Mouse (Mus musculus): ENCODE results near the gene Hgd. TPM values are rescaled to one million over a fixed set of nuclear protein-coding genes. Genes with fewer than 3 reads are reported as not detected.
A peak's percentile ranks its signal among the peaks of the same experiment; 100 is the strongest.

The Hgd gene
- not detected in 2 replicates for total RNA-seq (2015; ENCODE audit: low replicate concordance)
- not detected in 2 replicates for total RNA-seq (2017; ENCODE audit: low replicate concordance)

DNA sequence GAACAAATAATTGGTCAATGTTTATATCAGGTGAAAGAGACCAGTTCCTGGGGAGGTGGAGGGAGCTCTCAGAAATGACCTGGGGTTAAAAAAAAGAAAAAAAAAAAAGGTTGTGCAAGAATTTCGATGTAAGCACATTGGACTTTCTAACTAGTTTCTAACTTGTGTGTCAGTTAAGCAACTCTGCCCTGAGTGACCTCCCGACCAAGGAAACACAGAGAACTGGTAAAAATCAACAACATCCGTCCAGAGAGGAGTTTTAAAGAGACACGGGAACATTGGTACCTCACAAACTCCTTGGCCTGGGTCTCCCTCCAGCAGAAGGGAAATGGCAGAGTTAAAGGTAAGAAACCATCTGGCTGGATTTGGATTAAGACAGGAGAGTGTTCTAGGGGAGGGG, at the start of gene Hgd:
Hgd (plus strand) TSS at position 160 of the 400 bp plus-strand sequence.
- ATAC-seq (replicated peaks; ENCODE audit: low FRiP score, poor library complexity, severe bottlenecking), result no peak

DNA sequence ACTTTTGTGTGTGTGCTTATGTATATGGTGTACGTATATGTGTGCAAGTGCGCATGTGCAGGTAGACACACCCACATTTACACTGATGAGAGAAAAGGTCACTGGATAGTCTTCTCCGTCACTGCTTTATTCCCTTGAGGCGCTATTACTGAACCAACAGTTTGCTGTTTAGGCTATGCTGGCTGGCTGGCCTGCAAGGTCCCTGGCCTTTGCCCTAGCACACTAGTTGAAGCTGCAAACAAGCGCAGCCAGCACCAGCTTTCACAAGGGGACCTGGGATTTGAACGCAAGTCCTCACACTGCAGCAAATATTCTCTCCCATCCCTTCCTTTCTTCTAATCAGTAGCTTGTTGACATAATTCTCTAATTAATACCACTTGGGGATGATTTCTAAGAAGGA, 49.8 kb upstream of the Hgd start:
- ATAC-seq (replicated peaks; ENCODE audit: low FRiP score, poor library complexity, severe bottlenecking), result no peak

DNA sequence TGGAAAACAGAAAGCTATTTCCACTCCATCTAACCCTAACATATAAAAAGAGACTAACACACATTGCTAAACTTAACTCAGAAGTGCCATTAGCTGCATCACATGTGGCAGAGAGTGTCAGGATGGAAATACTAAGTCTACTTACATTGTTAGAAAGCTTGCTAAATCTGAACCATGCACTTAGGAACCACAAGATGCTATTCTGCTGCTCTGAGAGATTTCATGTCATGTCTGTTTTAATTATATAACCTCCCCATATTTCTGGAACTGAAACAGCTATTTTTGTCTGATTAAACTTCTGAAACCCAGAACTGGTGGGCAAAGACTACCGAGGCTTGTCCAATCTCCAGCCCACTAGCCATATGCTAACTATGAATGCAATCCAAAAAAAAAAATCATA, 47.9 kb upstream of the Hgd start:
- no peak for ATAC-seq (replicated peaks; ENCODE audit: low FRiP score, poor library complexity, severe bottlenecking)

DNA sequence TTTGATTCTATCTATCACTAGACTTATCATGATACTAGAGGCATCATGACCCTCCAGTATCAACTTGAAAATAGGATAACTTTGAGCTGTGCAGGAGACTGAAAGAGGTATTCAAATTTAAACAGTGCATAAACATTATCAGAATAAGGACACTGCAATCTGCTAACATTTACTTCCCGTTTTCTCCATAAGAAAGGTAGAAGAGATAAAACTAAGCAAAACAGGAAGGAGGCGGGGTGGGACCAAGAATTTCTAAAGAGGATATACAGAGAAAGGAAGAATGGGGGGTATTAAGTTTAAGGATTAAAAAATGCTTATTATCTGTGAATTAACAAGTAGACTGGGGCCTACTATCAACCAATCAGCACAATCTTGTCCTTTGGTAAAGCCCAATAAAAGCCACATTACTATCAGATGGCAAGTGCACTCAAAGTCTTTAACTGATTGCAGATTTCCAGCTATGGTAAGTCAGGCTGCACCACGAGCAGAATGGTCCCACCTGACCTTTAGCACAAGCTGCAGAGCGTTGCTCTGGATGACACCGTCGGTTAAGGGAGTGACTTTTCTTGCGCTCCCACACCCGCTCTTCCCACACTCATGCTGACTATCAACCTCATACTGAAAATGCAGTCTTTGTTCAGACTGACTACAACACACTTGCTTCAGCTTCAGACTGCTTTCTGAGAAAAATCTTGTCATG, 46.4 kb upstream of the Hgd start:
- ATAC-seq (replicated peaks; ENCODE audit: low FRiP score, poor library complexity, severe bottlenecking), result no peak

DNA sequence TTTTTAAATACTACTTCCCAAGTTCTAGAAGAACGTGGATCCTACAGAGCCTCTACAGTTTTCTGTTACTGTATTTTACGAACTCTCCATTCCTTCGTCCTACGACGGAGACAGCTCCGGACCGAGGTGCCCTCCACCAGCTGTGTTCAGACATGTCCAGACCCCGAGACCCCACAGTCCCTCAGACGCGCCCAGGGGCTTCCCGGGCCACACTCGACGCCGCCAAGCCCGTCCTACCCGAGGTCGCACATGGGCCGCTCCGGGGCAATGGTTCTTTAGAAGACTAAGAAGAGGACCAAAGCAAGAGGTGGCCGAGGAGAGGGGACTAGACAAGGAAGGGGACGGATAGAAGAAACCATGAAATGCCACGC, 40.7 kb upstream of the Hgd start:
- ATAC-seq (replicated peaks; ENCODE audit: low FRiP score, poor library complexity, severe bottlenecking), result peak; percentile 64

- peak; percentile 99 for ATAC-seq (replicated peaks; ENCODE audit: low FRiP score, poor library complexity, severe bottlenecking)
Measured at GRCm38 (mm10) chr16:37539611-37540580, 40.1 kb upstream of the Hgd start, which contains the start of the genes Gtf2e1 and Rabl3. Gene Gtf2e1, minus strand, starts transcription at chr16:37539789. Gene Rabl3, plus strand, starts transcription at chr16:37539885.

DNA sequence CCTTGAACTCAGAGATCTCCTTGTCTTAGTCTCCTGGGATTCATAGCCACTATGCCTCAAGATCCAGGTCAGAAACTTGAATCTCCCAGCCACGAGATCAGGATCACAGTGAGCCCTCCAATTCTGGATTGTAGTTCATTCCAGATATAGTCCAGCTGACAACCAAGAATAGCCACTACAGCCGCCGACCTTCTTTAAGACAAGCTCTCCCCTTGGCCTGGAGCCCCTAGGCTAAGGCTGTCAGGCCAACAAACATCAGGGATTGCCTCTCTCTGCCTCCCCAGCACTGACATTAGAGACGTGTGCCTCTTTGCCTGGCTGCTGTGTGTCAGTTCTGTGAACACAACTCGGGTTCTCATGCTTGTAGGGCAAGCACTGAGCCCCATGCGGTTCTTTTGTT, 39.2 kb upstream of the Hgd start:
- no peak for ATAC-seq (replicated peaks; ENCODE audit: low FRiP score, poor library complexity, severe bottlenecking)

DNA sequence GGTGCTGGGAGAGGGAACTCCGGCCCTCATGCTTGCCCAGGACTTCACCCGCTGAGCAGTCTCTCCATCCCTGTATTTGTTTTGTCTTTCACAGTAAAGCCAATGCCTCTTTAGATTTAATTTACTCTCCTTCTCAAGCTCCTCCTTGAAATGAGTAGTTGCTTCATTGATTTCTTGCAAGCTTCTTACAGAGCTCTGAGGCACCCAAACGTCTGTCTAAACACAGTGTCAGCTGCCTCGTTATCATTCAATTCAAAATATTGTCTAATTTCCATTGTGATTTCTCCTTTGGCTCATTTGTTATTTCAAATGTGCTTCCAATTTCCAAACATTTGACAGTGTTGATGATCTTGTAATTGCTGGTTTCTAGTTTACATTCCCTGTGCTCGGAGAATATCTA, 33.6 kb upstream of the Hgd start:
- no peak for ATAC-seq (replicated peaks; ENCODE audit: low FRiP score, poor library complexity, severe bottlenecking)

- ATAC-seq (replicated peaks; ENCODE audit: low FRiP score, poor library complexity, severe bottlenecking), result no peak
Measured at GRCm38 (mm10) chr16:37550266-37550665, 29.7 kb upstream of the Hgd start.

GRCm38 (mm10) chr16:37550981-37551380, 29.0 kb upstream of the Hgd start:
- no peak for ATAC-seq (replicated peaks; ENCODE audit: low FRiP score, poor library complexity, severe bottlenecking)

DNA sequence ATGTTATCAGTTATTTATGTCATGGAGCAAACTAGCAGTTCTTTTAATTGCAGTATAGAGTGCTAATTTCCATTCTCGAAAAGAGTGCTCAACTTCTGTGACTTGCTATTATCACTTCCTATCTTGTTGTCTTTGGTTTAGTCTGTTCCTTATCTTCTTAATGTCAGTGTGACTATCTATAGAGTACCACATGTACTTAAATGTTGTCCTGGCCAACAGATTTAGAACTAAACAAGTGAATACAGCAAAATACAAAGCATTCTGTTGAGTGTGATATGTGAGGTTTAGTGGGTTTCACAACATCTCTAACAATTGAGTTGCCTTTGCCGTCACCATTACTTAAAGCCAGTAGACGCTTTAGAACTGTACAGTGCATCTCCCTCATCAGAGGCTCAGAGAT, 27.1 kb upstream of the Hgd start:
- no peak for ATAC-seq (replicated peaks; ENCODE audit: low FRiP score, poor library complexity, severe bottlenecking)

DNA sequence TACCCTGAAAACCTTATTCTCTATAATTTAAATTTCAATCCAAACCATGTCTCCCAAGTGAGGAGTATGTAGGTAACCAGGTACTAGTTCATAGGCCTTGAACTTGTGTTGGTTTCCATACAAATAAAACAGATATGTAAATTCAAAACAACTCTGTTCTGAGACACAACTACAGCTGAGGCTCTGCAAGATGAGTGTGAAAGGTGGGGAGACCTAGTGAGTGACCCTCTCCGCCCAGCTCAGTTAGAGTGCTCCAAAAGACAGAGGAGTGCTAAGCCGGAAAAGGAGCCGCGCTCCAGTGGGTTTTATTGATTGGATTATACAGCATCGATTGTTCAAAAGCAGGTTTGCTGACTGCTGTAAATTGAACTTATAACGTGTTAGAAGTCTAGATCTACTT, 17.5 kb upstream of the Hgd start:
- no peak for ATAC-seq (replicated peaks; ENCODE audit: low FRiP score, poor library complexity, severe bottlenecking)

DNA sequence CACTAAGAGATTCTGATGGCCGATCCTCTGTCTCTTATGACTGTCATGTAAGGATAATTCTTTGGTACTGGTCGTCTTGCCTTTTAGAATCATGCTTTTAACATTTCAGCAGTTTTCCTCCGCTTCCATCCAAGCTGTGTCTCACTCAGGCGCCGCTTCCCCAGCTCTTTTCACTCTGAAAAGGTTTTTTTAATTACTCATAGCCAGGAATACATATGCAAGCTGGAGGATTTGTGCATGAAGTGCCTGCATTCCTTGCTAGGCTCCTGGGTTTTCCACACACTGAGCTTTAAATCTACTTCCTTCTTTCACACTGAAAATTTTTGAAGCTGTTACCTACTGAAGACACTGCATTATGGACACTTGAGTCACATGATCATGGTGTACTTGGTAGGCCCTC, 17.0 kb upstream of the Hgd start:
- no peak for ATAC-seq (replicated peaks; ENCODE audit: low FRiP score, poor library complexity, severe bottlenecking)

GRCm38 (mm10) chr16:37565117-37565516, 14.8 kb upstream of the Hgd start:
- ATAC-seq (replicated peaks; ENCODE audit: low FRiP score, poor library complexity, severe bottlenecking), result no peak

- no peak for ATAC-seq (replicated peaks; ENCODE audit: low FRiP score, poor library complexity, severe bottlenecking)
Measured at GRCm38 (mm10) chr16:37566107-37566506, 13.8 kb upstream of the Hgd start.

GRCm38 (mm10) chr16:37567113-37568050, 12.6 kb upstream of the Hgd start:
- ATAC-seq (replicated peaks; ENCODE audit: low FRiP score, poor library complexity, severe bottlenecking), result no peak

DNA sequence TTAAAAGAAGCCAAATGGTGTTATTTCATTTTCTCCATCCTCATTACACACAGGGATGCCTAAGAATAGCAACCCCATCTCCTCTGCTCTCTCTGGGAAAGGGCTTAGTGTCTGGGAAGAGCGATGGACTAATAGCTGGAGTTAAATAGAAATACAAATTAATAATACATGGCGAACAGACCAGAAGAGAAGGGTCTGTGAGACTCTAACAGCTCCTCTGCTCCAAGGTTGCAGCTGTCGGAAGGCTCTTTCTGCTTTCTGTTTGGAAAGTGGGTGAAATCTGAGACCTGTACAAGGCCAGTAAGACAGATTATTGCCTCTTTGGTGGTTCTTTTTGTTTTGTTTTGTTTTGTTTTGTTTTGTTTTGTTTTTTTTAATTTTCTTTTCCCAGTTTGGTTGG, 8.4 kb upstream of the Hgd start:
- no peak for ATAC-seq (replicated peaks; ENCODE audit: low FRiP score, poor library complexity, severe bottlenecking)

GRCm38 (mm10) chr16:37572117-37572754, 7.7 kb upstream of the Hgd start:
- no peak for ATAC-seq (replicated peaks; ENCODE audit: low FRiP score, poor library complexity, severe bottlenecking)

GRCm38 (mm10) chr16:37573061-37573460, 6.9 kb upstream of the Hgd start:
- no peak for ATAC-seq (replicated peaks; ENCODE audit: low FRiP score, poor library complexity, severe bottlenecking)
